Mouse (Mus musculus) T-cell, adult 2 months (primary cell): ENCODE measurements at regions not wholly inside any gene's neighbourhood (a gene's known extent, or its start where the extent isn't known, plus 50 kb on each side); places are given as distances from the start of the nearest gene placed in this dataset.

ENCODE experiments used
- DNase-seq: peaks from one replicate; pipeline ENCODE4 v3.0.0; 2022; ENCODE audit warnings: low spot score

DNA sequence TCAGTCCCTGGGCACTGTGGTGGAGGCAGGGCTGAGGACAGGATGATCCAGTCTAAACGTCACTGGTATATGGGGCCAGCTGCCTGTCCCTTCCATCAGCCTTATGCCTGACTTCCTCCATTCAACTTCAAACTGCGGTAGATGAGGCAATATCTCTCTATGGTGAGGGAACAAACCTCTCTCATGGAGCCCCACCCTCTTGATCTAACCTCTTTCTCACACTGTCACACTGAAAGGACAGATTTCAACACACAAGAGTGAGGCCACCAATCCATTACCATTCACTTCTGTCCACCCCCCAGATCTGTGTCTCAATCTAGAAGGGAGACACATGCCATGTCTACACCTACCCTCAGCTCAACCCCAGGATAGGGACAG lies 92.5 kb upstream of the Smad3 start:
- DNase-seq, result no peak

DNA sequence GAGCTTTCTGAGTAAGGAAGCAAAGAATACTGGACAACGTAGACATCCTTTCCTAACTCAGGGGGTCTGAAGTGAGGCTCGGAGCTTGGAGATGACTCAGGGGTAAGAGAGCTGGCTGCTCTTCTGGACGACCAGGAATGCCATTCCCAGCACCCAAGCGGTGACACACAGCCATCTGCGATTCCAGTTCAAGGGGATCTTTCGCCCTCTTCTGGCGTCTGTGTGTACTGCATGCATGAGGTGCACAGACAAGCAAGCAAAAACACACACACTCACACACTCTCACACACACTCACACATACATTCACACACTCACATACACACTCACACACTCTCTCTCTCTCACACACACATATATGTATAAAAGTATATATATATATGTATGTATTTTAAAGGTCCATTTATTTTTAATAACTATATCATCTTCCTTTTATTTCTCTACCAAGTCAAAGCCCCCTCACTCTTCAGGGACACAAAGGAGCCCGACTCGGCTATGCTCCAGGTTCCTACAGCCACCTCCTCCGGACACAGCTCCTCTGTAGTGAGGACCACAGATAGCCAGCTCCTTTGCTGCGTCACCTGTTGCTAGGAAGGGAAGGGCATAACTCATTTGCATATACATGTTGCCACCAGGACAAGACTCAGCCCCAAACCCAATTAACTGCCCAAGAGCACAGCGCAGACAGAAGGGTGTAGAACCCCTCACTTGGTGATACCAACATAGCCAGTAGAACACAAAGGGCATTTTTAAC lies 91.9 kb upstream of the Smad3 start:
- no peak for DNase-seq

DNA sequence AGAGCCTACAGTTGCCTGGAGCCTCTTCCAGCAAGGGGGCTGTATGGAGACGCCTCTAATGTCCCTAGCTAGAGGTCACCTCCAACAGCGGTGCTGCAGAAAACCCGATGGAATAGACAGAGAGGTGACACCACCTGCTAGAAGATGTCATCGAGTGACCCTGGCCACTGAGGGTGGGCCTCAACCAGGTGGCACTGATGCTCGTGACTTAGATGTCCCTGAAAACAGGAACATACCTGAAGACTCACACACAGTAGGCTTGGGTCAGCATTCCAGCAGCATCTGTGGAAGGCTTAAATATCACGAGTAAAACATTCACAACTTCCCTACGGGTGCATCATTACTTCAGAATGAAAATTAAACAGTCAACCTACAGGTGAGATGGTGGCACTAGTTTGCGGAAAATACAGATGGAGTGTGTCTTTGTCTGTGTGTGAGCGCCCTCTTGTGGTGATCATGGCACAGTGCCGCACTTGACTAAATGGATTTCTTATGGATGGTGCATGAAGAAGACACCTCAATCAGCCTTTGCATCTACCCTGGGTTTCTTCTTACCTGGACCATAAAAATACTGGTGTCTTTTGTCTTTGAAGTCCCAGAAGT lies 86.2 kb upstream of the Smad3 start:
- peak; percentile 70 for DNase-seq

DNA sequence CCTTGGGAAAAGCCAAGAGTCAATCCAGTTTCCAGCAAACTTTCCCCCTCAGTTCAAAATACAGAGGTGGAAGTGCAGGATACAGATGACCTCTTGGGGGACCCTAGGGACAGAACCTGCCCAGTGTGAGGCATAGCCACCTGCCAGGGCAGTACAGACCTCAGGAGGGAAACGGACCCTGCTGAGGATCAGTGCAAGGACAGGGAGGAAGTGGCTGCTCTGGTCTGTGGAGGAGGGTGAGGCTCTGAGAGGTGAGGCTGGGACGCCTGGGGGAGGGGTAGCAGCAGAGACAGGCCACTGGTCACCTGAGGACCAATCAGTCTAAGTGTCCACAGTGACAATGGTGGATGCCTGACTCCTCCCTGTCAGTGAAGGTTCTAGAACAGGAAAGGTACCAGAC lies 85.6 kb upstream of the Smad3 start:
- no peak for DNase-seq

DNA sequence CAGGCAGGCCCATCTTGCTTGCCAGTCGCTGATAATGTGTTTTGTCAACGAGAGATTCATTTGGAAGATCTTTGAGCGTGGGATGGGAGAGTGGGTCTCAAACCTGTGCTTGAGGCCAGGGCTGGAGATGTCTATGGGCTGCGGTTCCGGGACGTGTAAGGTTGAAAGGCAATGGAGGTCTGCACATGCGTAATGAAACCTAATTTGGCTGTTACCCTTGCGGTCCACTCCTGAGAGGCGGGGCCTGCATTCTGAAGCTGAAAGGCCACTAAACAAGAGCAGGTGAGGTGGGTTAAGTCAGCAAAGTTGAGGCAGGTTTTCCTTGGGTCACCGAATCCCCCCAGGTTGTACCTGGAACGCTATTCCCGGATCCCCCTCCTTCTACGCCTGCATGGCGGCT lies 83.3 kb upstream of the Smad3 start:
- no peak for DNase-seq

DNA sequence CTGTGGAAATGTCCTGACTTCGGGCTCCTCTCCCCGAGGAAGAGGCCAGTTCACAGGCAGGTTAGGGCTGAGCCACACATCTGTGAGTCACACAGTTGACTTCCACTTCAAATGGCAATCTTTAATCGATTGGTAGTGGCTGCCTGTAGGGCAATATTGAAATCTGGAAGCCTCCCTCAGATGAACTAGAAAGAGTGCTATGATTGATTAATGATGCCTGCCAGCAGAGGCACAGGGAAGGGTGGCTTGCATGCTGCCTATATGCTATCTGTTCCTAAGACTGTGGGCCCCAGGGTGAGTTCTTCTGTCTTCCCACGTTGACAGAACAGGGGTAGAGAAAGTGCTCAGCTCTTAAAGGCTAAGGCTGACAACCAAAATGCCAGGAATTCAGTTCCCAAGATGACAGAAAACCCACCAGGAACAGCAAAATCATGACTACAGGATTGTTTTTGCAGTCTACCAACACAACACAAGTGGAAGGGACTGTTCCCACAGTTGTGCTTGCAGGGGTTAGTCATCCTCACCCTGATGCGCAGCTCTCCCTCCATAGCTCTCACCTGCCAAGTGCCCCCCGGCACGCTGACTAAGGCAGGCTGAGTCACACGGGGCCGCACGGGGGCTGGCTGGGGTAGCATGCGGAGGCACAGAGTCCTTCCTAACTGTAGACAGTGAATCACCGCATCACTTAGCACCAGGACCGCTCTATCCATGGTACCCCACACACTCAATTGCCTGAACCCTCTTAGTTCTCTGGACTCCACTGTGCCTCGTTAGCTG lies 81.4 kb upstream of the Smad3 start:
- DNase-seq, result no peak

DNA sequence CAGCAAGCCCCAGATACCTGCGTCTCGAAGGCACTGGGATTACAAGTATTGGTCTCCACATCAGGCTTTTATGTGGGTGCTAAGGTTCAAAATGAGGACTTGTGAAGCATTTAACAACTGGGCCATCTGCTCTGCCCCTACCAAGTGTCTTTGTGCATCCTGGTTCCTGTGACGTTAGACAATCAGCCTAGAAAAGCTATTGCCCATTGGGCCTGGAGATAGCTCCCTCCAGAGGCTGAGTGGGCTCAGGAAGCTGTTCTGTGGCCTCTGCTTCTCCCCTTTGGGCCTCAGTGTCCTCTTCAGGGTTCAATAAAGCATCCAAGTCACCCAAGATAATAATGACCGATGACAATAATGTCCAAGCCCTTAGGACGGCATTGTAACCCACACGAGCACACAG lies 79.8 kb upstream of the Smad3 start:
- DNase-seq, result no peak

DNA sequence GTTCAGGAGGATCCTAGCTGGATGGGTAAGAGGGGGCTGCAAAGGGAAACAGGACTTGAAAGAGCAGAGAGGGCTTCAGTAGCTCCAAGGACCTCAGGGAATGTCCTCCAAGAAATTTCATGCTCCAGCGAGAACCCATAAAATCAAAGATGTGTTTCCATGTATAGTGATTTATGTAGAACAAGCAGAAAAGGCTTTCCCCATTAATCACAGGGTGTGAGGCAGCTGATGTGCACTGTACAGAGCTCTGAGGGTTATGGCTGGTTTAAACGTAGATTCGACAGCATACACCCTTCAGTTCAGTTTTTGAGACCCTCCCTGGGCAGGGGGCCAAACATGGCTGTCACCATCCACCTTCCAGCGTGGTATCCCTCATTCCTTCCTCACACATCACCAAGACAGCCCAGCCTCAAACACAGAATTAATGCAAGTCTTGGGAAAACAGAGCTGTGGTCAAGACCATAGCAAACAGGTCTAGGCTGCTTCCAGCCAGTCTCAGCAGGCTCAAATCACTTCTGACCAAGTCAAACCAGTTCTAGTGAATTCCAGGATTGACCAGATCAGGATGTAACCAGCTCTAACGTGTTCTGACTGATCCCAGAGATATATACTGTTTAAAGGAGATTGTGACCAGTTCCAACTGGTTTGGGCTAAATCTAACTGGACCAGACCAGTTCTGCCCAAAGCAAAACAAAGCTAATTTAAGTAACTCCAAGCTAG lies 78.9 kb upstream of the Smad3 start:
- no peak for DNase-seq

DNA sequence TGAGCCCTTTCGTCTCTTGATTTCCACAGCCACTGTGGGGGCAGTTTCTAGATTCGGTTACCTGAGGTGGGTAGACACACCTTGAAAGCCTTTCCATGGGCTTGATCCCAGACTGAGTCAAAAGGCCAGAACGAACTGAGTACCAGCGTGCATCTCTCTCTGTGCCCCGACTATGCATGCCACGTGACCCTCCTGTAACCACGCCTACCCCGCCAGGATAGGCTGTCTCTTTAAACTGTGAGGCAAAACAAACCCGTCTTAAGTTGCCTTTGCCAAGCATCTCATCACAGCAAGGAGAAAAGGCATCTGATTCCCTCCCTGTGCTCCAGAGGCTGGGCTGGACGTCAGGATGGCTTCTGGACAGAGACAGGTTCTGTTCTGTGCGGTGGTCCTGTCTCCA lies 78.2 kb upstream of the Smad3 start:
- DNase-seq, result no peak

DNA sequence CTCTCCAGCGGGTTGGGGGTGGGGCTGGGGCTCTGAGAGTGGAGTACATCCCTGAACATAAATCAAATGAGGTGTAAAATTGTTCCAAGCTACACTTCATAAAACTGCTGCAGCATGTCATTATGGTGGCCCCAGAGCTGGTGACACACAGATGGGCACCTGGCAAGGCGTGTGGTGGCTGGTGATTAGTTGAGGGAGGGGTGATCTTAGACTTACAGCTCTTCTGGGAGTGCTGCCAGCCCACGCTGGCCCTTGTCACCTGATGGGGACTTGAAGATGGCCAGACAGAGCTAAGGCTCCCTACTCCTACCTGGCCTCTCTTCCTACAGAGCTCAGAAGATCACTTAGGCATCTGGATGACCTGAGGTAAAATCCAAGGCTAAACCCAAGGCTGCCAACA lies 76.6 kb upstream of the Smad3 start:
- no peak for DNase-seq

DNA sequence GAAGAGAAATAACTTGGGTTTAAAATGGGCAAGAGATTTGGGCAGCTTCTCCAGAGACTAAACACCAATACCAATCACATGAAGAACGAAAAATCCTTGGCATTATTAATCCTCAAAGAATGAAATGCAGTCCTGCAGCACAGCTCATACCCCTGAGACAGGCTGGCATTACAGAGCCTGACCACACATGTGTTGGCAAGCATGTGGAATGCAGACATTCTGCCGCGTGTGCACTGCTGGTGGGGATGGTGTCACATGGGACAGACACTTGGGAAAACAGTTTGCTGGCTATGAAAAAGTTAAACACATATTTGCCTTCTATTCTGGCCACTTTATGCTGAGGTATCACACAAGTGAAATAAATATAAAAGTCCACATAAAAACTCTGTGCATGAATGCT lies 60.4 kb upstream of the Smad3 start:
- no peak for DNase-seq

DNA sequence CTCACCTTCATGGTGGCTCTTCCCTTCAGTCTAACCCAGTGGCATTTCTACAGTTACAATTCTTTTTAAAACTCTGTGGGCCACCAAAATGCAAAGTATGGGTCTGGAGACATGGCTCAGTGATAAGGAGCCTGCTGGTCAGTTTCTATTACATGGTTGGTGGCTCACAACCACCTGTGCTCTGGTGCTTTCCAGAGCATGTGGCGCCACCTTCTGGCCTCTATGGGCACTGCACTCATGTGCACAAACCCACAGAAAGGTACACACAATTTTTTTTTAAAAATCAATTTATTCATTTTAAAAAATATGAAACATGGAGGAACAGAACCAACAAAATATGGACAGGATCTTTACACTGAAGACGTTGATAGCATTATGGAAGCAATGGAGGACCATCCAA lies 58.7 kb upstream of the Smad3 start:
- peak; percentile 23 for DNase-seq

DNA sequence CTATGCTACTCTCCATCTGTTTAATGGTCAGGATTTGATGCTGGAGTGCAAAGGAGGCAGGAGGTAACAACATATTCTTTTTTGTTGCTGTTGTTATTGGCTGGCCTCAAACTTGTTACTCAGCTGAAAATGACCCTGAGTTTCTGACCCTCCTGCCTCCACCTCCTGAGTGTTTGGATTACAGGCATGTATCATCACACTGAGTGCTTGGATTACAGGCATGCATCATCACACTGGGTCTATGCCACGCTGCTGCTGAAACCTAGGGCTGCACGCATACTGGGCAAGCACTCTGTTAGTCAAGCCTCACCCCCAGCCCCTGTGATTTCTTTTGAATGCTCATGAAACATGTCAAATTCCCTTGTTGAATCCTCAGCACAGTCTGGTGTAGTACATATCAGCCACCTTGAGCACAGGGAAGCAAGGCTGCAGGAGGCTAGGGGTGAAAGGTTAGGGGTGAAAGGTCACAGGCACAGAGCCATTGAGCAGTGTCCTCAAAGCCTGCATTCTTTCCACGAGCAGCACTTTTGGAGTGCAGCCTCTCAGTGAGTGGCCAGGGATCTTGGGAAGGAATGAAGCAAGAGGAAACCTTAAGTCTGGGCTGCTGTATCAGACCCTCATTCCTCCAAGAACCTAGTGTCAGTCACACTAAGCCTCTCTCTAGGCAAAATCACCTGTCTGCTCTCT lies 52.2 kb upstream of the Smad3 start:
- no peak for DNase-seq
